Mouse (Mus musculus): ENCODE results near the gene Chmp5. TPM values are rescaled to one million over a fixed set of nuclear protein-coding genes. Genes with fewer than 3 reads are reported as not detected.

The Chmp5 gene
- total RNA-seq, 2 experiments from 2014 or later: 95.1 to 114 TPM

DNA sequence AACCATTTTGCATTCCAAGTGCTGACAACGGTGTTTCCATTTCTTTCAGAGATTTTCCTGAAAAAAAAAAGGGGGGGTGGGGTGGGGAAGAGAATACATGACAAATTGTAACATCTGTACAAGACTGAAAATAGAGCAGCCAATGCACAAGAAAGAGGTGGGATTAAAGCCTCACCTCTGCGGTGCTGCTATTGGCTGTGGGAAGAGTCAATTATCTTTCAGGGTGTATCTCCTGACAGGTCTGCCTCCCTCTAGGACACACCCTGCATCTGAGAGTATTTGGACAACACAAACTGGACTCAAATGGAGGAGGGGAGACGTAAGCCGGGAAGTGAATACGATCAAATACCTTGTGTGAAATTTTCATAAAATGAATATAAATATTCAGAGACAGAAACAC lies 4.6 kb upstream of the Chmp5 start:
- DNase-seq (ENCODE audit: low spot score in 2 of 2): no peak

GRCm38 (mm10) chr4:40946516-40947121 lies 1.6 kb upstream of the Chmp5 start:
- no peak for DNase-seq (ENCODE audit: low spot score in 2 of 2)

GRCm38 (mm10) chr4:40947565-40948159 lies 545 bp upstream of the Chmp5 start:
- no peak for DNase-seq (ENCODE audit: low spot score in 2 of 2)

- no peak for DNase-seq (ENCODE audit: low spot score in 2 of 2)
These were observed 5.3 kb downstream of the Chmp5 start for GRCm38 (mm10) chr4:40953521-40953920.

DNA sequence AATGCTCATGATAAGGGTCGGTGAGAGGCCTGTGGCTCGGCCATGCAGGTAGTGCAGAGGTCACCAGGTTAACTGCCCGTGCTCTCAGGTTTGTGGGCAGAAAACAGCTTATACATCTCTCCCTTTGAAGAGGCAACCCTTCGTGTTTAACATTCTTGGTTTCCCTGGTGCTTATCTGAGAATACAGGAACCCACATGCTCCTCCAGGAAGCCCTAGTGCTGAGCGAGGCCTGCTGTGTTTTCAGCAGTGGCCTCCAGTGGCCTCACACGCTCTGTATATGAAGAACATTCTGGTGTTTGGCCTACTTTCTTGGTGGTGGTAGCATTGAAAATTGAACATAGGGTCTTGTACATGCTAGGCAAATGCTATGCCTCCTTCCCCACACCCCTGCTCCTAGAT lies 7.7 kb downstream of the Chmp5 start:
- no peak for DNase-seq (ENCODE audit: low spot score in 2 of 2)

- no peak for DNase-seq (ENCODE audit: low spot score in 2 of 2)
These were observed 15.3 kb downstream of the Chmp5 start for GRCm38 (mm10) chr4:40963536-40963935.

- no peak for DNase-seq (ENCODE audit: low spot score in 2 of 2)
These were observed 21.0 kb downstream of the Chmp5 start for GRCm38 (mm10) chr4:40969161-40969560.

- no peak for DNase-seq (ENCODE audit: low spot score in 2 of 2)
These were observed 21.8 kb downstream of the Chmp5 start for GRCm38 (mm10) chr4:40969781-40970591.

GRCm38 (mm10) chr4:40970592-40970841 lies 22.3 kb downstream of the Chmp5 start:
- DNase-seq (ENCODE audit: low spot score in 2 of 2): no peak

GRCm38 (mm10) chr4:40970842-40971701 lies 22.9 kb downstream of the Chmp5 start, which contains the start of gene Nfx1:
TSS of gene Nfx1 (plus strand) at chr4:40970906.
- DNase-seq (ENCODE audit: low spot score in 2 of 2): peak; percentile 90 to 95

- DNase-seq (ENCODE audit: low spot score in 2 of 2): peak in 1 of 2 experiments; percentile 32
These were observed 23.5 kb downstream of the Chmp5 start for GRCm38 (mm10) chr4:40971744-40972143.

DNA sequence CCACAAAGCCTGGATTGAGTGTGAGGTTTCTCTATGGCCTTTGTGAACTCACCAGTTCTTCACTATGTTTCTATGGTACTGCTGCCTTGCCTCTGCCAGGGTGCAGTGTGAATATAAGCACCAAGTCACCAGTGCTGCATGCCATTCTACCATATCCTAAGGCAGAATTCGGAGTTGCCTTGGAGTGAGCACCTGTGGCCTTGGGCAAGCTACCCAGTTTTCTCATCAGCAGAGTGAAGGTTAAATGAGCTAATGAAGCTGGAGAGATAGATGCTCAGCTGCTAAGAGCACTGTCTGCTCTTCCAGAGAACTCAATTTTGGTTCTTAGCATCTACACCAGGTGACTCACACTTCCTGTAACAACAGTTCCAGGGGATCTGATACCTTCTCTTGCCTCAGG lies 25.8 kb downstream of the Chmp5 start:
- DNase-seq (ENCODE audit: low spot score in 2 of 2): peak in 1 of 2 experiments; percentile 42

GRCm38 (mm10) chr4:40975678-40976077 lies 27.5 kb downstream of the Chmp5 start:
- no peak for DNase-seq (ENCODE audit: low spot score in 2 of 2)

DNA sequence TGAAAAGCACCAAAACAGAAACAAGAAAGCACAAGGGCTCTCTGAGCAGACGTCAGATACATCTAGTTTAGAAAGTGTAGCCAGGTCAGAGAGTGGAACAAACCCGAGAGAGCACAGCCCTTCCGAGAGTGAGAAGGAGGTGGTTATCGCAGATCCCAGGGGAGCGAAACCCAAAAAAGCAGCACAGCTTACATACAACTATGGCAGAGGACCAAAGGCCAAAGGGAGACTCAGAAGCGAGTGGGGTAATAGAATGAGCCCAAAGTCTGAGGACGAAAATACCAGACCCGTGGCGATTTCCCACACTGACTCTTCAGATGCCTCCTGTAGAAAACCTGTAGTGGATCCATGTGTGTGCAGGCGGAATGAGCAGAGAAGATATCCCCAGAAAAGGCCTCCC lies 28.4 kb downstream of the Chmp5 start:
- no peak for DNase-seq (ENCODE audit: low spot score in 2 of 2)

DNA sequence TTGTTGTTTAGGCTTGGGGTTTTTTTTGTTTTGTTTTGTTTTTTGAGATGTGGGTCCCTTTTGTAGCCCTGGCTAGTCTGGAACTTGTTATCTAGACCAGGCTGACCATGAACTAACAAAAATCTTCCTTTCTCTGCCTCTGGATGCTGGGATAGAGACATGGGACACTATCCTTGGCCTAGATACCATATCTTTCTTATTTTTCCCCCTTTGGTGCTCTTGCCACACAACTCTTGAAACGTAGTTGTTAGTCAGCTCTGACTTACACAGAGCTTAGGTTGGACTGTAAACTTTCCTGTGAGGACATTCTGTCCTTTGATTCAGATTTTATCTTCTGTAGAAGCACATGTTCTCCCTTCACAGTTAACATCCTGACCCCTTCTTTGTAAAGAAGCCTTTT lies 31.2 kb downstream of the Chmp5 start:
- no peak for DNase-seq (ENCODE audit: low spot score in 2 of 2)

GRCm38 (mm10) chr4:40982486-40982885 lies 34.3 kb downstream of the Chmp5 start:
- DNase-seq (ENCODE audit: low spot score in 2 of 2): no peak

DNA sequence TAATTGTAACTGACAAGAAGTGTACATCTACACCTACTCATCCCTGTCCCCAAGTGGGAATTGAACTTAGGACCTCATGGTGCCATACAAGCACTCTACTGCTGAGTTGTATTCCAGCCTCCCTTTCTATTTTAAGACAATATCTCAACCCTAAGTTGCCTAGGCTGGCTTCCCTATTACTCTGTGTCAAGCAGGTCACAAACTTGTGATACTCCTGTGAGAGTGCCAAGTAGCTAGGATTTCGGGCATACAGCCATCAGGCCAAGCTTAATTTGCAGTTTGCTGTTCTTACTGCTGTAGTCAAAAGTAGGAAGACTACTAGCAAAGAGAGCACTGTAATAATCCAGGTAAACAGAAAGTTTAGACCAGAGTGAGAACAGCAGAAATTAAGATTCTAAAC lies 35.5 kb downstream of the Chmp5 start:
- DNase-seq (ENCODE audit: low spot score in 2 of 2): no peak

GRCm38 (mm10) chr4:40989633-40990032 lies 41.4 kb downstream of the Chmp5 start:
- DNase-seq (ENCODE audit: low spot score in 2 of 2): no peak

DNA sequence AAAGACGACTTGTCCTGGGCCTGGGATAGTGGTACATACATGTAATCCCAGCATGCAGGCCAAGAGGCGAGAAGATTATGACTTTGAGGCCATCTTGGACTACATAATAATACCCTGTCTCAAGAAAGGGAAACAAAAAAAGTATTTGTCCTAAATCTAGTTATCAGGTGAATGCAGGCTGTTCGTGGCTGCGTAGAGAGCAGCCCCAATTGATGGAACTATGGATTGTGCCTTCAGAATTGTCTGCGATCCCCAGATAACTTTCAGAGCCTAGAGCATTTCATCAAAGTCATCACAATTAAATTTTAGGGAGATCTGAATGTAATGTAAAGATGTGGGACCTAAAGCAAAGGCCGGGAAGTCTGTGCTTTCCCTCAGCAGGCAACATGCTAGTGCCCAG lies 48.1 kb downstream of the Chmp5 start:
- no peak for DNase-seq (ENCODE audit: low spot score in 2 of 2)

GRCm38 (mm10) chr4:40997916-40998315 lies 49.7 kb downstream of the Chmp5 start:
- no peak for DNase-seq (ENCODE audit: low spot score in 2 of 2)

DNA sequence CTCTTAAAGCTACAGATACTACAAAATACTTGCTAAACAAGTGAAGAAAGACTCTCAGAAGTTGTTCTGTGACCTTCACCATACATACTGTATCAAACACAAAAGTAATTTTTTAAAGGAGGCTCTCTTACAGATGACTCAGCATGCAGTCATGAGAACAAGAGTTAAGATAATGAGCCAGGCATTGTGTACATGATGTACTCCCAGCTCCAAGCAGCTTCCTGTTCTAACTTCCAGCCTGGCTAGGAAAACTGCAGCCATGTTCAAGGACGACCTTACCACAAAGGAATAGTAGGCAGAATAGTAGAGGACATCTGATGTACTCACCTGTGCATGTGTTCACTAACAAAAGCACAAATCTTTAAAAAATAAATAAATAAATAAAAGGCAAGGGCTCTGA lies 52.1 kb downstream of the Chmp5 start:
- no peak for DNase-seq (ENCODE audit: low spot score in 2 of 2)

Data from adrenal gland, adult 18-20 months (tissue).